Mouse (Mus musculus) embryonic facial prominence, embryonic 13.5 days (tissue): ENCODE data around the gene Ifit1bl2. TPM values are rescaled to one million over a fixed set of nuclear protein-coding genes. Genes with fewer than 3 reads are reported as not detected.
"Not testable (repeated sequence)": the region's sequence is repeated elsewhere in the genome, so short reads cannot be mapped to it uniquely, and the experiment has no call there.

Experiments
- ATAC-seq: fragments of 200-750 bp; cut with Nextera tagmentation; 2 replicates; pipeline ENCODE4 v1.8.0; 2017; ENCODE audit warnings: low read depth; ENCODE audit not compliant: insufficient number of reproducible peaks, insufficient read depth, low FRiP score, low TSS enrichment
- H3K27ac ChIP-seq: fragments of 300-500 bp; sonication (generic); 2 replicates; pipeline ENCODE4 v1.5.1; 2015; ENCODE audit warnings: moderate library complexity, mild to moderate bottlenecking, inconsistent platforms
- H3K27me3 ChIP-seq: fragments of 300-500 bp; sonication (generic); 2 replicates; pipeline ENCODE4 v1.6.1; 2015; ENCODE audit warnings: mild to moderate bottlenecking, inconsistent platforms
- H3K36me3 ChIP-seq: fragments of 300-500 bp; sonication (generic); 2 replicates; pipeline ENCODE4 v1.6.1; 2015; ENCODE audit warnings: mild to moderate bottlenecking, inconsistent platforms
- H3K4me1 ChIP-seq: fragments of 300-500 bp; sonication (generic); 2 replicates; pipeline ENCODE4 v1.6.1; 2015; ENCODE audit warnings: inconsistent platforms
- H3K4me2 ChIP-seq: fragments of 300-500 bp; sonication (generic); 2 replicates; pipeline ENCODE4 v1.6.1; 2015; ENCODE audit warnings: moderate library complexity, mild to moderate bottlenecking, inconsistent platforms
- H3K4me3 ChIP-seq: fragments of 300-500 bp; sonication (generic); 2 replicates; pipeline ENCODE4 v1.5.1; 2015; ENCODE audit warnings: mild to moderate bottlenecking, inconsistent platforms
- H3K9ac ChIP-seq: fragments of 300-500 bp; sonication (generic); 2 replicates; pipeline ENCODE4 v1.6.1; 2015; ENCODE audit warnings: mild to moderate bottlenecking, inconsistent platforms
- H3K9me3 ChIP-seq: fragments of 300-500 bp; sonication (generic); 2 replicates; pipeline ENCODE4 v1.6.1; 2016; ENCODE audit warnings: inconsistent platforms
- WGBS: fragments of 180-500 bp; shearing (Covaris S2); methylation state at CpG from one replicate; pipeline ENCODE4 v1.1.7; 2015; ENCODE audit warnings: mixed read lengths; 5-methylcytosine and 5-hydroxymethylcytosine counted together
- polyA plus RNA-seq: library from polyadenylated mRNA; unstranded; fragments of >200 nt; fragmentation: Nextera tagmentation; extraction: Ambion mirVana; gene quantifications from 2 replicates; pipeline ENCODE4 v1.2.1, GENCODE M21; 2015

Ifit1bl2 gene
- polyA plus RNA-seq, 1 experiment from 2014 or later, result 0.18 TPM

DNA sequence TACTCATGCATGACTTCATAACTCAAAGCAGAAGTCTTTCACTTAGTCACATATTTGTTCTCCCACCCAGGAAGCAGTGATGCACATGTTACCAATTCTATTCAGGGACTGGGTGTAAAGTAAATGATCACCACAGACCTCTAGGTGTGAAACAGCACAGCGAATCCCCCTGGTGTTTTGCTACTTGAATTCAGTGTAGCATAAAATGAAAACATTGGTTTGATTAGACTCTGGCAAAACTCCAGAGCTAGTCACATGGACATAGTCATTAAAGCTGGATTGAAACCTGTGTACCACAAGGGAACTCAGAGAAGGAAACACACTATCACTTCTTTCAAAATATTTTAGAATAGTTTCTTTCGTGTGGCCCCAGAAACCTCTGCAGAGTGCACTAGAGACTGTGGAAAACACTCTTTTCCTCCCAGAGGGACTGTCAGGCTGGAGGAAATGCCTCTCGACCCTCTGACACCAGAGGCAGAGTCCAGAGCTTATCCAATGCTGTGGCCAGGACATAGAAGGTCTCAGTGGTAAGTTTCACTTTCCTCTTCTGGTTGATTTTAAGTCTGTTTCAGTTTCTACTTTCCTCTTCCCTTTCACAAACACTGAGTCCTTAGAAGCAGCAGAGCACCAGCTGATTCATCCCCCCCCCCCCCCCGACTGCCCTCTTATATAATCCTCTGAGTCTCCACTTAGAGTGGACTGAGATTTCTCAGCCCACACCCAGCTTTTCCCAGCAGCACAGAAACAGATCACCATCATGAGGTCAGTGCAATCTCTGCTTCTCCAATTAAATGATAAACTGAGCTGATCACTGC, 33.1 kb downstream of the Ifit1bl2 start, which contains the start of gene Ifit3b:
Gene Ifit3b (plus strand): TSS at position 734 of the 815 bp plus-strand sequence.
- not testable (repeated sequence) for H3K4me2 ChIP-seq, H3K9me3 ChIP-seq
- peak; percentile 23; the same call in 1 of the 2 replicates for ATAC-seq

DNA sequence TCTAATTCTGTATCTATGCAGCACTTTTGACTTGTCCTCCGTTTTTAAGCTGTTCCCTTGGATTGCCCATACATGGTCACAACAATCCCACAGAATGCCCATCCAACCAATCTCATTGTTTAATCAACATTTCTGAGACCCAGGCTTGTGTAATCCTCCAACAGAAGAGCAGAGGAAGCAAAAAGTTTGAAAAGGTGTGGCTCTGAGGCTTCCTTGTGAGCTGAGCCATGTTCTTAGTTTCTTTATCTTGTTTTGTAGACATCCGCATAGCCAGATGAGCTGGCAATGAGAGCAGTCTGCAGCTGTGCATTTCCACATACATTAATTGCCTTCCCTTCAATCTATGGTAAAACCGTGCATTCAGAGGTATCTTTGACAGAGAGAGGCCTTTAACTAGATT, 35.1 kb downstream of the Ifit1bl2 start:
- Histone ChIP-seq H3K4me3 (no peak overlapping the region), H3K4me2 (no peak overlapping the region), H3K4me1 (no peaks in the 10 kb centered on the region), H3K27ac (no peak overlapping the region), H3K27me3 (no peaks in the 10 kb centered on the region), H3K9ac (no peak overlapping the region), H3K9me3 (no peaks in the 10 kb centered on the region), H3K36me3 (no peaks in the 10 kb centered on the region)
- no peak for ATAC-seq
- WGBS, result 87% methylated on average over 3 of the region's 3 CpGs

More for the DNA sequence above, 33.1 kb downstream of the Ifit1bl2 start, which contains the start of gene Ifit3b:
- H3K27ac ChIP-seq, H3K27me3 ChIP-seq, H3K36me3 ChIP-seq, H3K4me3 ChIP-seq, H3K4me1 ChIP-seq, H3K9ac ChIP-seq: not testable (repeated sequence)
- 42% methylated on average over 4 of the region's 4 CpGs for WGBS

DNA sequence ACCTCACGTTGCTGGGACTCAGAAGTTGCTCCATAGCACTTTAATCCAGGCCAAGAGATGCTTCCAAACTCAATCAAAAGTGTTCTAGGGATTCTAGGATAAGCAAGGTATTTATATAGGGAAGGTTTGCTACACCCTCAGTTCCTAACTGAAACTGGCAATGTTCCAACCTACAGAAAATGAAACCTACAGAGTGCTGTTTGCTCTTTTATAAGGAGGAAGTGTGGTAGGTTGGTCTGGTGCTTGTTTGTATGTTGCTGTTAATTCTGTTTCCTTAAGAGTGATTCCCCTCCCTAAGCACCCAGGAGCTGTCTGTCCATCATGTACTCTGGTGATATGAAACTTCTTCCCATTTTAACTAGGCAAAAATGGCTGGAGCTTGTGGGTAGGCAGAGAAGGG, 38.7 kb downstream of the Ifit1bl2 start, which contains the start of gene Ifit1bl1:
Gene Ifit1bl1 (minus strand): TSS at position 69 of the 400 bp plus-strand sequence.
- H3K27ac ChIP-seq, ATAC-seq, H3K36me3 ChIP-seq, H3K9me3 ChIP-seq, H3K9ac ChIP-seq, H3K4me1 ChIP-seq, H3K4me3 ChIP-seq, H3K4me2 ChIP-seq, H3K27me3 ChIP-seq: not testable (repeated sequence)
- whole genome bisulfite sequencing, result 36% methylated on average over 1 of the region's 1 CpGs

- H3K4me1 ChIP-seq, H3K9me3 ChIP-seq, H3K27ac ChIP-seq, H3K4me2 ChIP-seq, H3K9ac ChIP-seq, H3K4me3 ChIP-seq, H3K27me3 ChIP-seq, H3K36me3 ChIP-seq, ATAC-seq: not testable (repeated sequence)
These were observed 41.3 kb downstream of the Ifit1bl2 start for GRCm38 (mm10) chr19:34599250-34599649.

DNA sequence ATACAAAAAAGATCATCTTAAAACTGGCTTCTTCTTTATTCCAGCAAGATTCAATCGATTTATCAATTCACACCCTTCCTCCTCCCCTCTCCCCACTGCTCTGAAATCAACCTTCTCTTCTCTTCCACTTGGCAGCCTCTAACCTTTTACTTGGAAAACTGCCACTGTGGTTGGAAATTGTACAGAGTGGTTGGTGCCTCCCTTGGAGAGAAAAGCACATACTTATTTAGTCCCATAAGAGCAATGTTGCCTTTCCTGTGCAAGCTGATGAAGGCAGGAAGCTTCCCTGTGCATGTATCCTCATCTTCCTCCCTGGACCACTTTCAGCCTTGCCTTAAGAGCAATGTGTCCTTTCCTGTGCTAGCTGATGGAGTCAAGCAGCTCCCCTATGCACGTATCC, 42.2 kb downstream of the Ifit1bl2 start:
- no peaks in the 10 kb centered on the region for H3K27me3 ChIP-seq
- no peak overlapping the region for H3K4me2 ChIP-seq
- no peak overlapping the region for H3K9ac ChIP-seq
- H3K4me3 ChIP-seq, result no peak overlapping the region
- H3K27ac ChIP-seq, result peak overlapping the region; percentile 35; the same call in 1 of the 2 replicates
- ATAC-seq, result no peak
- WGBS, result 69% methylated on average over 2 of the region's 2 CpGs
- H3K9me3 ChIP-seq, result no peaks in the 10 kb centered on the region
- H3K36me3 ChIP-seq, result no peaks in the 10 kb centered on the region
- peaks cover 4% of the 10 kb centered on the region; the same call in 1 of the 2 replicates for H3K4me1 ChIP-seq

DNA sequence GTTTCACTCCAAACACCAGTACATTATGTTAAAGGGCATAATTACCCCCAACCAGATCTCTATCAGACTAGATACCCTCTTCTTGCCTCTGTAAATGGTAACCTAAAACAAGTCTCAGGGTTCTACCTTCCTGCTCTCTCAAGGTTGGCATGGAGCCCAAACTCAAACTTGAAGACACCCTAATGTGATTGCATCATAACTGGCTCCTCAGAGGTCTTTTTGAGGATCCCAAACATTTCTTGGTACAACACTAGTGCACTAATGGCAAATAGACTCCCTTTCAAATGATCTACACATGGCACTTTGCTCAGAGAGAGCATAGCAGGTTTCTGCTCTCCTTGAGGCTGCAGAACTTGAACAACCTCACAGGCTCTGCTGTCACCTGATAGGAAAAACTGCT, 43.7 kb downstream of the Ifit1bl2 start:
- no peak for ATAC-seq
- no peaks in the 10 kb centered on the region for H3K36me3 ChIP-seq
- no peak overlapping the region for H3K27ac ChIP-seq

DNA sequence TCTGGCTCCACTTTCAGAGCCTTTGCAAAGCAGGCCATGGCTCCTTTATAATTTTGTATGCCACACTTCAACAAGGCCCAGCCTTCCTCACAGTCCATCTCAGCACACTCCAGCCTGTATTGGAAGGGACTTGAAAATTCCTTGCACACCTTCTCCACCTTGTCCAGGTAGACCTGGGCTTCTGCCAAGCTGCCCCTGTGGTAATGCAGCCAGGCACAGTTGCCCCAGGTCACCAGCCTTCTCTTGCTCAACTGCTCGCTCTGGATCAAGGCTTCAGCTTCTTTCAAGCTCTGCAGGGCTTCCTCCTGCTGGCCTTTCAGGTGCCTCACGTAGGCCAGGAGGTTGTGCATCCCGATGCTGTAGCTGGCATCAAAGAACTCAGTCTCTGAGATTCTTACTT, 46.0 kb downstream of the Ifit1bl2 start:
- not testable (repeated sequence) for H3K9ac ChIP-seq, H3K4me3 ChIP-seq, H3K27ac ChIP-seq, H3K4me2 ChIP-seq, H3K27me3 ChIP-seq, H3K4me1 ChIP-seq, H3K36me3 ChIP-seq, ATAC-seq, H3K9me3 ChIP-seq
- 73% methylated on average over 3 of the region's 3 CpGs for WGBS

More for the DNA sequence above, 43.7 kb downstream of the Ifit1bl2 start:
- H3K27me3 ChIP-seq, result no peaks in the 10 kb centered on the region
- peaks cover 4% of the 10 kb centered on the region; the same call in 1 of the 2 replicates for H3K4me1 ChIP-seq
- H3K4me3 ChIP-seq, result no peak overlapping the region
- no peak overlapping the region for H3K9ac ChIP-seq
- H3K9me3 ChIP-seq, result no peaks in the 10 kb centered on the region
- H3K4me2 ChIP-seq, result no peak overlapping the region

DNA sequence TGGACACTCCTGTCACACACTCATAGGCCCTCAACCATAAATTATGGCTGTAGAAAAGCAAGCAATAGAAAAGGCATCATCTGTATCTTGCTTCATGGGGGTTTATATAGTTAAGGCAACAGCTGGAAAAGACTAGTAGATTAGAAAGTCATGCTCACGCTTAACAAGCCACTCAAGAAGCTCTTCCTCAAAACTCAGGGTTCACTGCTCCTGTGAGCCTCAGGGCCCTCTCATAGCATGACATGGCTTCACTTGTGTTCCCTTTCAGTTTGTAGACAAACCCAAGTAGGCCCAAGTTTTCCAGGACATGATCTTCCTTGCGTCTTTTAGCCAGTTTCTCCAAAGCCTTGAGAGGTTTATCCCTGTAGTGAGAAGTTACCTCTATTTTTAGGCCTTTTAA, 47.1 kb downstream of the Ifit1bl2 start:
- ATAC-seq, result no peak
- no peak overlapping the region for H3K4me2 ChIP-seq
- H3K4me3 ChIP-seq, result no peak overlapping the region
- no peaks in the 10 kb centered on the region for H3K36me3 ChIP-seq
- H3K9ac ChIP-seq, result no peak overlapping the region
- WGBS, result 84% methylated on average over 2 of the region's 2 CpGs
- peaks cover 3% of the 10 kb centered on the region; the same call in 1 of the 2 replicates for H3K4me1 ChIP-seq
- H3K27me3 ChIP-seq, result no peaks in the 10 kb centered on the region
- no peaks in the 10 kb centered on the region for H3K9me3 ChIP-seq
- H3K27ac ChIP-seq, result no peak overlapping the region

DNA sequence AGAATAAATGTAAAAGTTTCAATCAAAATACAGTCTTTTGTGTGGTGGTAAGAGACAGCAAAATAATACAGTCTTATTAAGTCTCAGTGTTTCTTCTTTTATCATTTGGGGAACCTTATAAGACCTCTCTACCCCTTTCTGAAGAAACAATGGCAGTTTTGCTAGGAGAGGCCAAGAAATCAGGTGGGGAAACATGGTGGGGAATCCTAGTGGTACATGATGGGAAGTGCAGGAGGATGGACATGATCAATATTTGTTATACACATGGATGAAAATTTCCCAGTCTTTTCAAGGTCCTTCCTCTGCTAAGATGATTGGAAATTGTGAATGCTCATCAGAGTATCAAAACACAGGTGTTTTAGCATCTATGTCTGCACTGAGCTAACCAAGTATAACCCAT, 51.6 kb downstream of the Ifit1bl2 start:
- Histone ChIP-seq H3K4me3 (no peak overlapping the region), H3K27me3 (no peaks in the 10 kb centered on the region), H3K36me3 (no peaks in the 10 kb centered on the region), H3K9ac (no peak overlapping the region), H3K4me1 (no peaks in the 10 kb centered on the region; the same call in 1 of the 2 replicates), H3K27ac (no peak overlapping the region), H3K9me3 (no peaks in the 10 kb centered on the region), H3K4me2 (no peak overlapping the region)
- no peak for ATAC-seq

GRCm38 (mm10) chr19:34587898-34588692, 52.4 kb downstream of the Ifit1bl2 start:
- 73% methylated on average over 7 of the region's 12 CpGs for WGBS
- H3K4me1 ChIP-seq, H3K4me2 ChIP-seq, H3K36me3 ChIP-seq, H3K27me3 ChIP-seq, H3K4me3 ChIP-seq, ATAC-seq, H3K9me3 ChIP-seq, H3K9ac ChIP-seq: not testable (repeated sequence)
- H3K27ac ChIP-seq, result 0 out of 2 replicates have a peak overlapping the region, but pooled peaks have one; percentile 0

GRCm38 (mm10) chr19:34585740-34586458, 54.6 kb downstream of the Ifit1bl2 start:
- not testable (repeated sequence) for ATAC-seq, H3K9ac ChIP-seq, H3K4me1 ChIP-seq, H3K27ac ChIP-seq, H3K36me3 ChIP-seq, H3K4me3 ChIP-seq, H3K27me3 ChIP-seq, H3K4me2 ChIP-seq, H3K9me3 ChIP-seq
- WGBS, result 66% methylated on average over 5 of the region's 5 CpGs
